Mouse (Mus musculus) hindbrain, embryonic 12.5 days (tissue): Measurements from ENCODE around the gene Dnajb1. TPM values are rescaled to one million over a fixed set of nuclear protein-coding genes. Genes with fewer than 3 reads are reported as not detected.
A peak's percentile ranks its signal among the peaks of the same experiment; 100 is the strongest.

Experiments used
- ATAC-seq: fragments of 200-750 bp; cut with Nextera tagmentation; 2 replicates; pipeline ENCODE4 v1.8.0; 2017; ENCODE audit warnings: moderate TSS enrichment; ENCODE audit not compliant: low FRiP score
- H3K27ac ChIP-seq: fragments of 300-500 bp; sonication (generic); 2 replicates; pipeline ENCODE4 v1.5.1; 2016; ENCODE audit warnings: mild to moderate bottlenecking
- H3K27me3 ChIP-seq: fragments of 300-500 bp; sonication (generic); 2 replicates; pipeline ENCODE4 v1.6.1; 2016; ENCODE audit warnings: mild to moderate bottlenecking
- H3K36me3 ChIP-seq: fragments of 300-500 bp; sonication (generic); 2 replicates; pipeline ENCODE4 v1.6.1; 2016; ENCODE audit warnings: mild to moderate bottlenecking
- H3K4me1 ChIP-seq: fragments of 300-500 bp; sonication (generic); 2 replicates; pipeline ENCODE4 v1.6.1; 2016
- H3K4me2 ChIP-seq: fragments of 300-500 bp; sonication (generic); replicated peaks from 2 replicates; pipeline ENCODE4 v1.6.1; 2016; ENCODE audit warnings: mild to moderate bottlenecking
- H3K4me3 ChIP-seq: fragments of 300-500 bp; sonication (generic); 2 replicates; pipeline ENCODE4 v1.5.1; 2016; ENCODE audit warnings: mild to moderate bottlenecking
- H3K9ac ChIP-seq: fragments of 300-500 bp; sonication (generic); 2 replicates; pipeline ENCODE4 v1.6.1; 2016; ENCODE audit warnings: mild to moderate bottlenecking, moderate library complexity
- H3K9me3 ChIP-seq: fragments of 300-500 bp; sonication (generic); replicated peaks from 2 replicates; pipeline ENCODE4 v1.6.1; 2016; ENCODE audit warnings: mild to moderate bottlenecking
- WGBS: fragments of 180-500 bp; shearing (Covaris S2); methylation state at CpG from one replicate; pipeline ENCODE4 v1.1.7; 2016; 5-methylcytosine and 5-hydroxymethylcytosine counted together
- polyA plus RNA-seq: library from polyadenylated mRNA; unstranded; fragments of >200 nt; fragmentation: Nextera tagmentation; extraction: Ambion mirVana; gene quantifications from 2 replicates; pipeline ENCODE4 v1.2.1, GENCODE M21; 2016

Gene Dnajb1
- polyA plus RNA-seq, 1 experiment from 2014 or later, result 62.8 TPM

DNA sequence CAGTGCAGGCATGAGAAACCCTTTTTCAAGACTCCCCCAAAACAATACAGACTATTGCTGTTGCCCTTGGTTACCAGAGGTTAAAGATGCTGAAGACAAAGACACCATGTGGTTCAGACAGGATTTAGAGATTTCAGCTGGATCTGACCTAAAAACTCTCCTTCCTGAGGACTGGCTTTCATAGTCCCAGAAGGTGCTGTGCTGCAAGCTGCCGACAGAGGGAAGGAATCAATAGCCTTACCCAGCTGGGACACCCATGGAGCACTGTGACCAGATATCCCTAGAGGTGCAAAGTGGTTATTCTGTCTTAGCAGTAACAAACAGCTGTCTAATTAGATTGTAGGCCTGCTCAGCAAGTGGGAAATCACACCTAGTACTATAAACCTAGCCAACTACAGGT lies 9.8 kb upstream of the Dnajb1 start:
- Histone ChIP-seq H3K27ac (no peak overlapping the region), H3K4me1 (peaks cover 3% of the 10 kb centered on the region), H3K9me3 (no peaks in the 10 kb centered on the region), H3K4me3 (no peak overlapping the region), H3K9ac (no peak overlapping the region), H3K36me3 (no peaks in the 10 kb centered on the region), H3K27me3 (no peaks in the 10 kb centered on the region), H3K4me2 (no peak overlapping the region)
- WGBS, result 4% methylated on average over 1 of the region's 1 CpGs
- no peak for ATAC-seq

DNA sequence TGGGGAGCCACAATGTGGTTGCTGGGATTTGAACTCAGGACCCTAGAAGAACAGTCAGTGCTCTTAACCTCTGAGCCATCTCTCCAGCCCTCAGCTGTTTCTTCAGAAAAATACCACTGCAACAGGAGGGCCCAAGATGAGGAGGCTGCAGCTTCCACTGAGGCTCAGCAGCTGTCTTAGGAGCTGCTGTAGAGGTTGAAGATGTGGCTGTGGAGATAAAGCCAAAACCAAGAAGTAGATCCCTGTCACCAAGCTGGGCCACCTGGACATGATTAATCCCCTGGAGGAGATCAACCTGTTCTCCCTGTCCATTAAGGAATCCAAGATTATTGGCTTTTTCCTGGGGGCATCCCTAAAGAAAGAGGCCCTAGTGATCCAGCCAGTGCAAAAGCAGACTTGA lies 8.2 kb upstream of the Dnajb1 start:
- Histone ChIP-seq H3K27me3 (no peaks in the 10 kb centered on the region), H3K4me3 (no peak overlapping the region), H3K9me3 (no peaks in the 10 kb centered on the region), H3K4me1 (no peaks in the 10 kb centered on the region), H3K4me2 (no peak overlapping the region), H3K36me3 (no peaks in the 10 kb centered on the region), H3K9ac (no peak overlapping the region), H3K27ac (no peak overlapping the region)
- no peak for ATAC-seq

DNA sequence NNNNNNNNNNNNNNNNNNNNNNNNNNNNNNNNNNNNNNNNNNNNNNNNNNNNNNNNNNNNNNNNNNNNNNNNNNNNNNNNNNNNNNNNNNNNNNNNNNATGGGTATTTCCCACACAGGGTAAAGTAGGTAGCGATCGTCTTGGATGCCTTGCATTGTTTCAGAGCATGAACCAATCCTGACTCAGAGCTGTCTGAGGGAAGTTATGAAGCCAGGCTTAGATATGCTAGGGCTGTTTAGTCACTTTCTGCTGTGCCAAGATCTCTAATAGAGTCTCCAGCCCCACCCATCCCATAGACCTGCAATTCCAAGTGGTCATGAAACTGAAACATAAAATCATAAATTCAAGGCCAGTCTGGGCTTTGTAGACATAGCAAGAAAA lies 5.4 kb upstream of the Dnajb1 start:
- no peak for ATAC-seq
- Histone ChIP-seq H3K27me3 (no peaks in the 10 kb centered on the region), H3K9me3 (no peaks in the 10 kb centered on the region), H3K27ac (no peak overlapping the region), H3K4me3 (no peak overlapping the region), H3K4me1 (peaks cover 7% of the 10 kb centered on the region), H3K36me3 (no peaks in the 10 kb centered on the region), H3K4me2 (no peak overlapping the region), H3K9ac (no peak overlapping the region)
- 77% methylated on average over 2 of the region's 2 CpGs for WGBS

DNA sequence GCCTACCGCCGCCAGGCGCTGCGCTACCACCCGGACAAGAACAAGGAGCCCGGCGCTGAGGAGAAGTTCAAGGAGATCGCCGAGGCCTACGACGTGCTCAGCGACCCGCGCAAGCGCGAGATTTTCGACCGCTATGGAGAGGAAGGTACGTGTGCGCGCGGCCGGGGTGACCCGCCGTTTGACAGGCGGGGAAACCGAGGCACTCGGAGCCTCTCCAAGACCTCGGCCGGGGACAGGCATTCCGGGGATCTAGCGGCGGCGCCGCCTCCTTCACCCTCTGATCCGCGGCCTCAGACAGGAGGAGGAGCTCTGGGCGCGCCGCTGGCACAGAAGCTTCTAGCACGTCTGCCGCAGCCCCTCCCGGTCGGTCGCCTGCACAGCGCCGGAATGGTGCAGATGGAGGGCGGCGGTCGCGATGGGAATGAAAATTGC lies 421 bp downstream of the Dnajb1 start:
- peaks cover 19% of the 10 kb centered on the region for H3K4me1 ChIP-seq
- peaks cover 35% of the 10 kb centered on the region for H3K36me3 ChIP-seq
- H3K4me3 ChIP-seq, result peak overlapping the region; percentile 72
- H3K9ac ChIP-seq, result peak overlapping the region; percentile 89
- no peaks in the 10 kb centered on the region for H3K9me3 ChIP-seq
- peak; percentile 77 for ATAC-seq
- under 1% methylated on average over 51 of the region's 51 CpGs for WGBS
- no peaks in the 10 kb centered on the region for H3K27me3 ChIP-seq
- peak overlapping the region; percentile 96 for H3K27ac ChIP-seq
- H3K4me2 ChIP-seq, result peak overlapping the region; percentile 79

DNA sequence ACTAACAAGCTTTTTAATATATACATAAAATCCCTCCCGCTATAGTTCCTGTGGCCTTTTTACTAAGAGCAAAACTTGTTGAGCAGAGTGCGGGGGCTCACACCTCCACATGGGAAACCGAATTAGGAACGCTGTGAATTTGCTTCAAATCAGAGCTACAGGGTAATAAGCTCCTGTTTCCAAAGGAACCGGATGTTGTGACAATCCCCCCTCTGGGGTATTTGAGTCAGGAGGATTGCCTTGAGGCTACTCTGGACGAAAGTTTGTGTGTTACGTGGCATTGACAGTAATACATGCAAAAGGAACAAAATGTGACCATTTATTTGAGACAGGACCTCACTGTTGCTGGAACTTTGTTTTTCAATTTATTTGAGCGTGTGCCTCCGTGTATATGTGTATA lies 1.1 kb downstream of the Dnajb1 start:
- Histone ChIP-seq H3K27me3 (no peaks in the 10 kb centered on the region), H3K4me2 (peak overlapping the region; percentile 79), H3K36me3 (peaks cover 40% of the 10 kb centered on the region), H3K9me3 (no peaks in the 10 kb centered on the region), H3K4me1 (peaks cover 19% of the 10 kb centered on the region), H3K27ac (peak overlapping the region; percentile 96), H3K9ac (peak overlapping the region; percentile 89), H3K4me3 (peak overlapping the region; percentile 72)
- 40% methylated on average over 9 of the region's 9 CpGs for WGBS
- ATAC-seq, result no peak

DNA sequence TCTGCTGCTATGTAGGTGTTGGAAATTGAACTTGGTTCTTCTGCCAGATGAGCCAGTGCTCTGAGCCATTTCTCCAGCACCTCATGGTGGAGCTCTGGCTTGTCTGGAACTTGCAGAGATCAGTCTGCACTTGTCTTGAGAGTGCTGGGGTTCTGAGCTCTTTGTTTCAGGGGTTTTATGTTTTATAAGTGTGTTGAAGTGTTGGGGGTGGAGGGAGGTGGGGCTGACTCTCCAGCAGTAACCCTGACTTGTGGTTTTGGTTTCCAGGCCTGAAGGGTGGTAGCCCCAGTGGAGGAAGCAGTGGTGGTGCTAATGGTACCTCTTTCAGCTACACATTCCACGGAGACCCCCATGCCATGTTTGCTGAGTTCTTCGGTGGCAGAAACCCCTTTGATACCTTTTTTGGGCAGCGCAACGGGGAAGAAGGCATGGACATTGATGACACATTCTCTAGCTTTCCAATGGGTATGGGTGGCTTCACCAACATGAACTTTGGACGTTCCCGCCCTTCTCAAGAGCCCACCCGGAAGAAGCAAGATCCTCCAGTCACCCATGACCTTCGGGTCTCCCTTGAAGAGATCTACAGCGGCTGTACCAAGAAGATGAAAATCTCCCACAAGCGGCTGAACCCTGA lies 1.7 kb downstream of the Dnajb1 start:
- H3K4me3 ChIP-seq, result peak overlapping the region; percentile 72
- H3K27ac ChIP-seq, result no peak overlapping the region
- no peak for ATAC-seq
- H3K27me3 ChIP-seq, result no peaks in the 10 kb centered on the region
- H3K9me3 ChIP-seq, result no peaks in the 10 kb centered on the region
- peaks cover 40% of the 10 kb centered on the region for H3K36me3 ChIP-seq
- peak overlapping the region; percentile 79 for H3K4me2 ChIP-seq
- peaks cover 19% of the 10 kb centered on the region for H3K4me1 ChIP-seq
- H3K9ac ChIP-seq, result peak overlapping the region; percentile 89
- 98% methylated on average over 10 of the region's 10 CpGs for WGBS

DNA sequence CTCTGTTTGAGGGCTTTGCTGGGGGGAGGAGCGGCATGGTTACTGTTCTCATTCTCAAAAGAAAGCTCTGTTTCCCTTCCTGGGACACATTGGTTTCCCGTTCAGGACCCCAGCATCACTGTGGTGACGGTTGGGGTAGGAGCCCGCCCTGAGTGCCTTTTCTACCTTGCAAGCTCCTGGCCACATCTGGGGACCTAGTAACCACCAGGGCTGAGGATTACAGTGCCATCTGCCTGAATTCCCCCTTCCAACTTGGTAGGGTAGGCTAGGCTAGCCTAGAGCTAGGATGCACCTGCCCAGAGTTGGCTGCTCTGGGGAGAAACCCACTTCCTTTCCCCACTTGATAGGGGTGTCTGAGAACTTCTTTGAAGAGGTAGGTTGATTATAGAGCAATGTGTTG lies 3.9 kb downstream of the Dnajb1 start:
- H3K27me3 ChIP-seq, result no peaks in the 10 kb centered on the region
- ATAC-seq, result no peak
- H3K36me3 ChIP-seq, result peaks cover 40% of the 10 kb centered on the region
- no peak overlapping the region for H3K4me3 ChIP-seq
- H3K9ac ChIP-seq, result no peak overlapping the region
- 92% methylated on average over 4 of the region's 4 CpGs for WGBS
- no peaks in the 10 kb centered on the region for H3K9me3 ChIP-seq
- H3K4me1 ChIP-seq, result peaks cover 18% of the 10 kb centered on the region
- no peak overlapping the region for H3K27ac ChIP-seq
- no peak overlapping the region for H3K4me2 ChIP-seq

DNA sequence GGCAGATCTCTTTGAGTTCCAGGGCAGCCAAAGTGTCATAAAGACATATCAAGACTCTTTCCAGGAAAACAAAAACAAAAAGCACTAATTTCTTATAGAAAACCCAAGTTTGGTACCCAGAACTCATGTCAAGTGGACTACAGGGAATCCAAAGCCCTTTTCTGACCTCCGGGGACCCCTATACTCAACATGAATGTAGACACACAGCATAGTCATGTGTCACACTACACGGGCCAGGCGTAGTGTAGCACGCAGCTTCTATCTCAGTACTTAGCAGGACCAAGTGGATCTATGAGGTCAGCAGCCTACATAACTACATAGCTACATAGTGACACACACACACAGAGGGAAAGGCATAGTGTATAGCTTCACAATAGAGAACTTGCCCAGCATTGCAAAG lies 5.7 kb downstream of the Dnajb1 start:
- no peak overlapping the region for H3K4me3 ChIP-seq
- H3K27me3 ChIP-seq, result no peaks in the 10 kb centered on the region
- H3K4me1 ChIP-seq, result peaks cover 12% of the 10 kb centered on the region
- H3K9ac ChIP-seq, result no peak overlapping the region
- H3K4me2 ChIP-seq, result no peak overlapping the region
- ATAC-seq, result no peak
- no peak overlapping the region for H3K27ac ChIP-seq
- no peaks in the 10 kb centered on the region for H3K9me3 ChIP-seq
- WGBS, result 92% methylated on average over 4 of the region's 4 CpGs
- H3K36me3 ChIP-seq, result peaks cover 40% of the 10 kb centered on the region

DNA sequence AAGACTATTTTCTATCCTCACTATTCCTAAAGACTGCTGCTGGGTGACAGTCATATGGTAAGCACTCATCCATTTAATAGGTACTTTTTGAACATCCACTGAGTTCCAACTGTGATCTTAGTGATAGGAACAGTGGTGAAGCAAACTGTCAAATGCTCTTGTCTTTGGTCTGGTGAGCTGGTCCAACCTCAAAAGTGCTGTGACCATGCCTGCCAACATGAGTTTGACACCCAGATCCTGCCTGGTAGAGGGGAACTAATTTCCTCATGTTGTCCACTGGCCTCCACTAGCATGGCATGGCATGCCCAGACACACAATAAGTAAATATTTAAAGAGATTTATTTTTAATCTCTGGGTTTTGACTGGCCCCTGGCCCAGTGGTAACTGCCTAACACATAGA lies 8.6 kb downstream of the Dnajb1 start:
- Histone ChIP-seq H3K36me3 (peaks cover 22% of the 10 kb centered on the region), H3K9me3 (no peaks in the 10 kb centered on the region), H3K4me3 (no peak overlapping the region), H3K27me3 (no peaks in the 10 kb centered on the region), H3K9ac (no peak overlapping the region), H3K27ac (no peak overlapping the region), H3K4me1 (no peaks in the 10 kb centered on the region), H3K4me2 (no peak overlapping the region)
- no peak for ATAC-seq

DNA sequence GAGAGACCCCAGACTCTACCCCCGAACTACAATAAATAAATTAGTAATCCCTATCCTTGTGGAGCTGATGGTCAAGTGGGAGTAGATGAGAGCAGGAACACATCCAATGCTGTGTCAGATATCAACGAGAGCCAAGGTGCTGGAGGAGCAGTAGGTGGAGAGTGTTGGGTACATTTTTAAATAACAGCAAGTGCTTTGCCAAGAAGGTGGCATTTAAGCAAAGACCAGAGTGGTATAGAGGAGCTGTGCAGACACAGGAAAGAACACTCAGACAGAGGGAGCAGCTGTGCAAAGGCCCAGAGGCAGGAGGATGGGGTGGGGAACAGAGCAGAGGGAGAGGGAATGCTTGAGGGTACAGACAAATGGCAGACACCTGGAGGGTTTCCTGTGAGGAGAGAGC lies 9.1 kb downstream of the Dnajb1 start:
- H3K9ac ChIP-seq, result no peak overlapping the region
- WGBS, result 89% methylated on average over 2 of the region's 2 CpGs
- no peaks in the 10 kb centered on the region for H3K9me3 ChIP-seq
- no peak overlapping the region for H3K4me2 ChIP-seq
- ATAC-seq, result no peak
- H3K4me3 ChIP-seq, result no peak overlapping the region
- H3K27ac ChIP-seq, result no peak overlapping the region
- peaks cover 17% of the 10 kb centered on the region for H3K36me3 ChIP-seq
- H3K4me1 ChIP-seq, result 0 out of 2 replicates have a peak, but pooled peaks cover 2% of the 10 kb centered on the region
- no peaks in the 10 kb centered on the region for H3K27me3 ChIP-seq

DNA sequence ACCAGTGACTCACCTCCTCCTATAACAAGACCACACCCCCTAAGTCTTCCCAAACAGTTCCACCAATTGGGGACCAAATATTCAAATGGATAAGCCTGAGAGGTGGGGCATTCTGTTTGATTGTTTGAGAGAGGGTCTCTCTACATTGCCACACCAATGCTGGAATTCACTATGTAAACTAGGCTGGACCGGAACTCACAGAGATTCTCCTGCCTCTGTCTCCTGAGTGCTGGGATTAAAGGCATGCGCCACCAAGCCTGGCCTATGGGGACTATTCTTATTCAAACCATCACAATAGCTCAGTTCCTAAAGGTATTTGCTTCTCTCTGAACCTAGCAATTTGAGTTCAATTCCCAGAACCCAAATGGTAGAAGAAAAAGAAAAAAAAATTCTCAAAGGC lies 10.6 kb downstream of the Dnajb1 start:
- Histone ChIP-seq H3K4me3 (no peak overlapping the region), H3K9me3 (no peaks in the 10 kb centered on the region), H3K36me3 (0 out of 2 replicates have a peak, but pooled peaks cover 5% of the 10 kb centered on the region), H3K4me1 (0 out of 2 replicates have a peak, but pooled peaks cover 3% of the 10 kb centered on the region), H3K9ac (no peak overlapping the region), H3K27me3 (no peaks in the 10 kb centered on the region), H3K27ac (no peak overlapping the region), H3K4me2 (no peak overlapping the region)
- no peak for ATAC-seq
- 92% methylated on average over 2 of the region's 2 CpGs for WGBS

DNA sequence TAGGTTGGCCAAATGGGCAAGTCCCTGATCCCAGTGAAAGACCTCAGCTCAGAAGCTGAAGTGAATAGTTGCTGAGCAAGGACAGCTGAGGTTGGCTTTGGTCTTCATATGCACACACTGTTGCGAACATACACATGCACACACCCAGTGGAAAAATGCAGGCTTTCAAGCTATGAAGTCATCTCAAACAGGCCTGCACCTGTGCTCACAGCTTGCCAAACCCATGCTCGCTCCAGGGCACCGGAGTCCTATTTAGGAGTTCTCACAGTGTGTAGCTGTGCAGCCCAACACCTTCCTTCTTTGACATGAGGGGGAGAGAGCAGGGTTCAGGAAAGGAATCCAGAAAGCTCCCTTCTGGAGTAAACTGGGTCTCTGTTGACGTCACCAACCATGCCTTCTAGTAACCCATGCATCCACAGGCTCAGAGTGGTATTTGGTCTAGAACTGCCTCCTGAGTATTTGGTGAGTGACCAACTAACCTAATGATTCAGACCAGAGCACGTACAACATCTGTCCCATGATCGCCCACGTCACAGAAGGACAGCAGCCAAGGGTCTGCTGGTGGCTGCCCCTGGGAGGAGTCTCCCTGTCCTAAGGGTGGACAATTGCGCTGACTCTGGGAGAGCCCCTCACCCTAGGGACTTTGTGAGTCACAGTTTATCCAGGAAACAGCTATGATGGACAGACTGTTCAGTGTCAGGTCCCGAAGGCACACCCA lies 11.7 kb downstream of the Dnajb1 start:
- H3K4me2 ChIP-seq, result no peak overlapping the region
- no peaks in the 10 kb centered on the region for H3K27me3 ChIP-seq
- no peak overlapping the region for H3K27ac ChIP-seq
- WGBS, result 87% methylated on average over 9 of the region's 9 CpGs
- no peaks in the 10 kb centered on the region for H3K9me3 ChIP-seq
- H3K4me1 ChIP-seq, result 0 out of 2 replicates have a peak, but pooled peaks cover 3% of the 10 kb centered on the region
- no peak for ATAC-seq
- H3K36me3 ChIP-seq, result no peaks in the 10 kb centered on the region
- H3K9ac ChIP-seq, result no peak overlapping the region
- no peak overlapping the region for H3K4me3 ChIP-seq
